Mouse (Mus musculus): ENCODE data around the gene Tgfb2. TPM values are rescaled to one million over a fixed set of nuclear protein-coding genes. Genes with fewer than 3 reads are reported as not detected.

Gene Tgfb2
- polyA plus RNA-seq, 1 experiment from 2014 or later, result 10.6 TPM

GRCm38 (mm10) chr1:186696231-186696630 is 9.6 kb downstream of the Tgfb2 start:
- no peaks in the 10 kb centered on the region for H3K9me3 ChIP-seq
- 90% methylated on average over 9 of the region's 9 CpGs for WGBS
- no peaks in the 10 kb centered on the region for H3K27me3 ChIP-seq (ENCODE audit: poor library complexity, severe bottlenecking)
- DNase-seq (ENCODE audit: extremely low spot score, low spot score), result no peak
- no peaks in the 10 kb centered on the region for H3K36me3 ChIP-seq (replicated peaks)
- H3K4me1 ChIP-seq, result no peaks in the 10 kb centered on the region
- no peak overlapping the region for H3K27ac ChIP-seq
- no peak overlapping the region for H3K4me3 ChIP-seq

GRCm38 (mm10) chr1:186695361-186695760 is 10.4 kb downstream of the Tgfb2 start:
- DNase-seq (ENCODE audit: extremely low spot score, low spot score), result no peak
- H3K36me3 ChIP-seq (replicated peaks), result no peaks in the 10 kb centered on the region
- no peak overlapping the region for H3K27ac ChIP-seq
- H3K27me3 ChIP-seq (ENCODE audit: poor library complexity, severe bottlenecking), result no peaks in the 10 kb centered on the region
- H3K4me1 ChIP-seq, result no peaks in the 10 kb centered on the region
- H3K9me3 ChIP-seq, result no peaks in the 10 kb centered on the region
- WGBS, result 84% methylated on average over 4 of the region's 4 CpGs
- H3K4me3 ChIP-seq, result no peak overlapping the region

- Histone ChIP-seq H3K27ac (no peak overlapping the region), H3K27me3 (ENCODE audit: poor library complexity, severe bottlenecking) (no peaks in the 10 kb centered on the region), H3K4me1 (no peaks in the 10 kb centered on the region), H3K36me3 (replicated peaks) (no peaks in the 10 kb centered on the region), H3K9me3 (no peaks in the 10 kb centered on the region), H3K4me3 (no peak overlapping the region)
- WGBS, result 91% methylated on average over 4 of the region's 4 CpGs
- no peak for DNase-seq (ENCODE audit: extremely low spot score, low spot score)
Observed at GRCm38 (mm10) chr1:186692370-186692769, 13.4 kb downstream of the Tgfb2 start.

GRCm38 (mm10) chr1:186691708-186692107 is 14.1 kb downstream of the Tgfb2 start:
- no peaks in the 10 kb centered on the region for H3K27me3 ChIP-seq (ENCODE audit: poor library complexity, severe bottlenecking)
- no peak overlapping the region for H3K27ac ChIP-seq
- no peaks in the 10 kb centered on the region for H3K36me3 ChIP-seq (replicated peaks)
- no peaks in the 10 kb centered on the region for H3K4me1 ChIP-seq
- no peak for DNase-seq (ENCODE audit: extremely low spot score, low spot score)
- H3K4me3 ChIP-seq, result no peak overlapping the region
- no peaks in the 10 kb centered on the region for H3K9me3 ChIP-seq
- 92% methylated on average over 9 of the region's 9 CpGs for WGBS

GRCm38 (mm10) chr1:186684041-186684440 is 21.7 kb downstream of the Tgfb2 start:
- peaks cover 22% of the 10 kb centered on the region for H3K4me1 ChIP-seq

GRCm38 (mm10) chr1:186682606-186683005 is 23.2 kb downstream of the Tgfb2 start:
- no peak for DNase-seq (ENCODE audit: extremely low spot score, low spot score)
- H3K9me3 ChIP-seq, result no peaks in the 10 kb centered on the region
- H3K36me3 ChIP-seq (replicated peaks), result no peaks in the 10 kb centered on the region
- WGBS, result 49% methylated on average over 7 of the region's 7 CpGs
- no peak overlapping the region for H3K4me3 ChIP-seq
- peaks cover 22% of the 10 kb centered on the region for H3K4me1 ChIP-seq
- no peaks in the 10 kb centered on the region for H3K27me3 ChIP-seq (ENCODE audit: poor library complexity, severe bottlenecking)
- H3K27ac ChIP-seq, result no peak overlapping the region

More at GRCm38 (mm10) chr1:186684041-186684440, 21.7 kb downstream of the Tgfb2 start:
- no peak for DNase-seq (ENCODE audit: extremely low spot score, low spot score)
- Histone ChIP-seq H3K27me3 (ENCODE audit: poor library complexity, severe bottlenecking) (no peaks in the 10 kb centered on the region), H3K9me3 (no peaks in the 10 kb centered on the region), H3K27ac (no peak overlapping the region), H3K36me3 (replicated peaks) (no peaks in the 10 kb centered on the region), H3K4me3 (no peak overlapping the region)
- WGBS, result 94% methylated on average over 3 of the region's 3 CpGs

GRCm38 (mm10) chr1:186677614-186678013 is 28.2 kb downstream of the Tgfb2 start:
- 85% methylated on average over 12 of the region's 12 CpGs for WGBS
- Histone ChIP-seq H3K27ac (no peak overlapping the region), H3K4me3 (no peak overlapping the region), H3K27me3 (ENCODE audit: poor library complexity, severe bottlenecking) (no peaks in the 10 kb centered on the region), H3K9me3 (no peaks in the 10 kb centered on the region), H3K4me1 (peaks cover 32% of the 10 kb centered on the region), H3K36me3 (replicated peaks) (no peaks in the 10 kb centered on the region)
- no peak for DNase-seq (ENCODE audit: extremely low spot score, low spot score)

GRCm38 (mm10) chr1:186676199-186676598 is 29.6 kb downstream of the Tgfb2 start:
- Histone ChIP-seq H3K27ac (no peak overlapping the region), H3K4me3 (no peak overlapping the region), H3K9me3 (no peaks in the 10 kb centered on the region), H3K4me1 (peaks cover 27% of the 10 kb centered on the region), H3K27me3 (ENCODE audit: poor library complexity, severe bottlenecking) (no peaks in the 10 kb centered on the region), H3K36me3 (replicated peaks) (no peaks in the 10 kb centered on the region)
- DNase-seq (ENCODE audit: extremely low spot score, low spot score), result no peak
- 74% methylated on average over 5 of the region's 5 CpGs for WGBS

GRCm38 (mm10) chr1:186675263-186675662 is 30.5 kb downstream of the Tgfb2 start:
- WGBS, result 91% methylated on average over 6 of the region's 6 CpGs
- Histone ChIP-seq H3K27me3 (ENCODE audit: poor library complexity, severe bottlenecking) (no peaks in the 10 kb centered on the region), H3K27ac (no peak overlapping the region), H3K36me3 (replicated peaks) (no peaks in the 10 kb centered on the region), H3K4me1 (peaks cover 24% of the 10 kb centered on the region), H3K4me3 (no peak overlapping the region), H3K9me3 (no peaks in the 10 kb centered on the region)
- no peak for DNase-seq (ENCODE audit: extremely low spot score, low spot score)

GRCm38 (mm10) chr1:186674621-186675020 is 31.2 kb downstream of the Tgfb2 start:
- no peaks in the 10 kb centered on the region for H3K36me3 ChIP-seq (replicated peaks)
- no peaks in the 10 kb centered on the region for H3K9me3 ChIP-seq
- H3K27me3 ChIP-seq (ENCODE audit: poor library complexity, severe bottlenecking), result no peaks in the 10 kb centered on the region
- peaks cover 20% of the 10 kb centered on the region for H3K4me1 ChIP-seq
- H3K27ac ChIP-seq, result no peak overlapping the region
- DNase-seq (ENCODE audit: extremely low spot score, low spot score), result no peak
- no peak overlapping the region for H3K4me3 ChIP-seq
- 87% methylated on average over 3 of the region's 3 CpGs for WGBS

- DNase-seq (ENCODE audit: extremely low spot score, low spot score), result no peak
- Histone ChIP-seq H3K36me3 (replicated peaks) (no peaks in the 10 kb centered on the region), H3K27ac (no peak overlapping the region), H3K4me1 (peaks cover 20% of the 10 kb centered on the region), H3K27me3 (ENCODE audit: poor library complexity, severe bottlenecking) (no peaks in the 10 kb centered on the region), H3K4me3 (no peak overlapping the region), H3K9me3 (no peaks in the 10 kb centered on the region)
- 79% methylated on average over 4 of the region's 4 CpGs for WGBS
Observed at GRCm38 (mm10) chr1:186673166-186673565, 32.6 kb downstream of the Tgfb2 start.

GRCm38 (mm10) chr1:186663412-186663811 is 42.4 kb downstream of the Tgfb2 start:
- Histone ChIP-seq H3K36me3 (replicated peaks) (no peaks in the 10 kb centered on the region), H3K9me3 (no peaks in the 10 kb centered on the region), H3K4me1 (peaks cover 5% of the 10 kb centered on the region; the same call in 1 of the 2 replicates), H3K4me3 (no peak overlapping the region), H3K27me3 (ENCODE audit: poor library complexity, severe bottlenecking) (no peaks in the 10 kb centered on the region), H3K27ac (no peak overlapping the region)
- 95% methylated on average over 11 of the region's 11 CpGs for WGBS
- no peak for DNase-seq (ENCODE audit: extremely low spot score, low spot score)

GRCm38 (mm10) chr1:186662996-186663395 is 42.8 kb downstream of the Tgfb2 start:
- no peak overlapping the region for H3K27ac ChIP-seq
- H3K9me3 ChIP-seq, result no peaks in the 10 kb centered on the region
- no peaks in the 10 kb centered on the region for H3K27me3 ChIP-seq (ENCODE audit: poor library complexity, severe bottlenecking)
- DNase-seq (ENCODE audit: extremely low spot score, low spot score), result no peak
- WGBS, result 92% methylated on average over 10 of the region's 10 CpGs
- no peak overlapping the region for H3K4me3 ChIP-seq
- H3K36me3 ChIP-seq (replicated peaks), result no peaks in the 10 kb centered on the region
- H3K4me1 ChIP-seq, result peaks cover 5% of the 10 kb centered on the region; the same call in 1 of the 2 replicates

Measured in forebrain, embryonic 10.5 days (tissue).